Mouse (Mus musculus): Measurements from ENCODE around the gene Akap7. TPM values are rescaled to one million over a fixed set of nuclear protein-coding genes. Genes with fewer than 3 reads are reported as not detected.

Akap7 gene
- polyA plus RNA-seq, 1 experiment from 2014 or later, result 17.5 TPM

GRCm38 (mm10) chr10:25126035-25126434, 181.6 kb downstream of the Akap7 start:
- no peak overlapping the region for H3K27ac ChIP-seq (replicated peaks)
- H3K4me3 ChIP-seq, result no peak overlapping the region
- H3K36me3 ChIP-seq, result no peaks in the 10 kb centered on the region
- no peaks in the 10 kb centered on the region for H3K27me3 ChIP-seq (ENCODE audit: low read depth, poor library complexity, severe bottlenecking)
- 92% methylated on average over 2 of the region's 2 CpGs for WGBS
- H3K9me3 ChIP-seq (replicated peaks), result no peaks in the 10 kb centered on the region
- 0 out of 2 replicates have a peak, but pooled peaks cover 3% of the 10 kb centered on the region for H3K4me1 ChIP-seq
- no peak for DNase-seq (ENCODE audit: low spot score)

- Histone ChIP-seq H3K36me3 (no peaks in the 10 kb centered on the region), H3K9me3 (replicated peaks) (no peaks in the 10 kb centered on the region), H3K4me3 (no peak overlapping the region), H3K27me3 (ENCODE audit: low read depth, poor library complexity, severe bottlenecking) (no peaks in the 10 kb centered on the region), H3K27ac (replicated peaks) (no peak overlapping the region), H3K4me1 (peaks cover 10% of the 10 kb centered on the region)
- DNase-seq (ENCODE audit: low spot score), result no peak
- 92% methylated on average over 5 of the region's 5 CpGs for WGBS
These were observed 186.7 kb downstream of the Akap7 start for GRCm38 (mm10) chr10:25120871-25121554.

Other genes with a start within 250 kb of the Akap7 start
- 43.2 and 47.5 TPM in 2 replicates for gene Epb41l2, start 51.9 kb upstream of the Akap7 start, polyA plus RNA-seq (2016; fragmentation: Nextera tagmentation; extraction: Ambion mirVana)
- gene Smlr1, start 228.4 kb upstream of the Akap7 start, polyA plus RNA-seq (2016; fragmentation: Nextera tagmentation; extraction: Ambion mirVana), result not detected in 2 replicates

Data from midbrain, embryonic 10.5 days (tissue).